Mouse (Mus musculus) MEL (cell line): Measurements from ENCODE around the gene Chka. TPM values are rescaled to one million over a fixed set of nuclear protein-coding genes. Genes with fewer than 3 reads are reported as not detected.

Source experiments
- DNase-seq: peaks from one replicate; pipeline ENCODE4 v3.0.0; 2011; ENCODE audit warnings: low read depth, low spot score
- H3K27ac ChIP-seq: 2 replicates; pipeline ENCODE4 v1.5.1; 2012; ENCODE audit warnings: low read depth, mild to moderate bottlenecking, control low read depth, low read length, moderate library complexity; ENCODE audit not compliant: control insufficient read depth
- H3K27me3 ChIP-seq, 2 experiments: fragments of 150-350 bp in 1 of 2; sonication (generic) in 1 of 2; 2 replicates each; pipeline ENCODE4 v1.6.1; 2012; ENCODE audit warnings: low read length in 2 of 2, mild to moderate bottlenecking in 2 of 2, improper control_type of control experiment in 1 of 2, moderate library complexity in 1 of 2; ENCODE audit not compliant: insufficient read depth in 2 of 2, control insufficient read depth in 1 of 2
- H3K36me3 ChIP-seq, 2 experiments: 2 replicates each; pipeline ENCODE4 v1.6.1; 2012 to 2014; ENCODE audit warnings: low read length in 2 of 2, improper control_type of control experiment in 1 of 2, inconsistent platforms in 1 of 2, mild to moderate bottlenecking in 1 of 2; ENCODE audit not compliant: insufficient read depth in 2 of 2, control insufficient read depth in 1 of 2
- H3K4me1 ChIP-seq, 2 experiments: fragments of 150-350 bp in 1 of 2; sonication (generic) in 1 of 2; 2 replicates each; pipeline ENCODE4 v1.6.1; 2012; ENCODE audit warnings: low read length in 2 of 2, improper control_type of control experiment in 1 of 2, mild to moderate bottlenecking in 1 of 2; ENCODE audit not compliant: insufficient read depth in 2 of 2, control insufficient read depth in 1 of 2
- H3K4me3 ChIP-seq, 2 experiments: fragments of 150-350 bp in 1 of 2; sonication (generic) in 1 of 2; 2 replicates each; pipeline ENCODE4 v1.5.1; 2012; ENCODE audit warnings: low read depth in 2 of 2, low read length in 2 of 2, mild to moderate bottlenecking in 2 of 2, moderate library complexity in 2 of 2, control low read depth in 1 of 2, improper control_type of control experiment in 1 of 2; ENCODE audit not compliant: control insufficient read depth in 1 of 2, insufficient read depth in 1 of 2
- H3K79me2 ChIP-seq: 2 replicates; pipeline ENCODE4 v1.6.1; 2012; ENCODE audit warnings: mild to moderate bottlenecking, low read length, moderate library complexity; ENCODE audit not compliant: control insufficient read depth, poor library complexity, insufficient read depth
- H3K9ac ChIP-seq: 2 replicates; pipeline ENCODE4 v1.6.1; 2012; ENCODE audit warnings: low read depth, mild to moderate bottlenecking, control low read depth, low read length, moderate library complexity; ENCODE audit not compliant: control insufficient read depth, poor library complexity, severe bottlenecking
- H3K9me3 ChIP-seq: fragments of 150-350 bp; sonication (generic); replicated peaks from 2 replicates; pipeline ENCODE4 v1.6.1; 2012; ENCODE audit warnings: mild to moderate bottlenecking, low read length, improper control_type of control experiment, moderate library complexity; ENCODE audit not compliant: insufficient read depth
- ELF1 ChIP-seq: IDR thresholded peaks from 2 replicates; pipeline ENCODE4 v1.6.1; 2014; ENCODE audit warnings: low read depth, mild to moderate bottlenecking, inconsistent platforms, low read length, improper control_type of control experiment, moderate library complexity
- GABPA ChIP-seq: IDR thresholded peaks from 2 replicates; pipeline ENCODE4 v1.6.1; 2012; ENCODE audit warnings: low read depth, mild to moderate bottlenecking, inconsistent platforms, low read length, improper control_type of control experiment, moderate library complexity
- HCFC1 ChIP-seq: IDR thresholded peaks from 2 replicates; pipeline ENCODE4 v1.6.1; 2012; ENCODE audit warnings: low read depth, mild to moderate bottlenecking, inconsistent platforms, low read length, improper control_type of control experiment, moderate library complexity
- JUND ChIP-seq: IDR thresholded peaks from 2 replicates; pipeline ENCODE4 v1.6.1; 2011; ENCODE audit warnings: low read depth, mild to moderate bottlenecking, improper control_type of control experiment, low read length
- KAT2A ChIP-seq: conservative IDR thresholded peaks from 2 replicates; pipeline ENCODE4 v1.6.1; 2012; ENCODE audit warnings: low read depth, low read length, improper control_type of control experiment, inconsistent platforms
- MAFK ChIP-seq: IDR thresholded peaks from 2 replicates; pipeline ENCODE4 v1.6.1; 2011; ENCODE audit warnings: low read depth, mild to moderate bottlenecking, low read length, improper control_type of control experiment, borderline replicate concordance
- MAX ChIP-seq: IDR thresholded peaks from 2 replicates; pipeline ENCODE4 v1.6.1; 2011; ENCODE audit warnings: low read length, improper control_type of control experiment
- MEF2A ChIP-seq: IDR thresholded peaks from 2 replicates; pipeline ENCODE4 v1.6.1; 2014; ENCODE audit warnings: low read depth, mild to moderate bottlenecking, inconsistent platforms, low read length, improper control_type of control experiment; ENCODE audit not compliant: poor library complexity, insufficient replicate concordance, severe bottlenecking; ENCODE audit errors: extremely low read depth
- MXI1 ChIP-seq: IDR thresholded peaks from 2 replicates; pipeline ENCODE4 v1.6.1; 2011; ENCODE audit warnings: mild to moderate bottlenecking, low read depth, low read length, improper control_type of control experiment
- MYB ChIP-seq: IDR thresholded peaks from 2 replicates; pipeline ENCODE4 v1.6.1; 2011; ENCODE audit warnings: mild to moderate bottlenecking, low read depth, low read length, improper control_type of control experiment
- MYC ChIP-seq: IDR thresholded peaks from 2 replicates; pipeline ENCODE4 v1.6.1; 2011; ENCODE audit warnings: low read depth, mild to moderate bottlenecking, low read length, improper control_type of control experiment, moderate library complexity
- NELFE ChIP-seq: IDR thresholded peaks from 2 replicates; pipeline ENCODE4 v1.6.1; 2011; ENCODE audit warnings: low read depth, low read length, improper control_type of control experiment
- NRF1 ChIP-seq: IDR thresholded peaks from 2 replicates; pipeline ENCODE4 v1.6.1; 2014; ENCODE audit warnings: low read depth, mild to moderate bottlenecking, inconsistent platforms, low read length, improper control_type of control experiment, moderate library complexity; ENCODE audit not compliant: poor library complexity, insufficient read depth, severe bottlenecking
- POLR2A ChIP-seq, 2 experiments: IDR thresholded peaks; 2 replicates each; pipeline ENCODE4 v1.6.1; 2011 to 2012; ENCODE audit warnings: low read length in 2 of 2, mild to moderate bottlenecking in 2 of 2, control low read depth in 1 of 2, improper control_type of control experiment in 1 of 2, low read depth in 1 of 2, moderate library complexity in 1 of 2; ENCODE audit not compliant: control insufficient read depth in 1 of 2, insufficient read depth in 1 of 2, poor library complexity in 1 of 2
- POLR2AphosphoS5 ChIP-seq: IDR thresholded peaks from 2 replicates; pipeline ENCODE4 v1.6.1; 2012; ENCODE audit warnings: low read depth, borderline replicate concordance, mild to moderate bottlenecking, inconsistent platforms, low read length, moderate library complexity, mixed read lengths
- RAD21 ChIP-seq: IDR thresholded peaks from 2 replicates; pipeline ENCODE4 v1.6.1; 2011; ENCODE audit warnings: mild to moderate bottlenecking, low read depth, low read length, improper control_type of control experiment
- SIN3A ChIP-seq: IDR thresholded peaks from 2 replicates; pipeline ENCODE4 v1.6.1; 2012; ENCODE audit warnings: low read length, improper control_type of control experiment, inconsistent platforms
- SMC3 ChIP-seq: IDR thresholded peaks from 2 replicates; pipeline ENCODE4 v1.6.1; 2011; ENCODE audit warnings: low read depth, low read length, improper control_type of control experiment
- TAL1 ChIP-seq: IDR thresholded peaks from 2 replicates; pipeline ENCODE4 v1.6.1; 2012; ENCODE audit warnings: mild to moderate bottlenecking, inconsistent platforms, low read length, moderate library complexity, mixed read lengths
- TBP ChIP-seq: IDR thresholded peaks from 2 replicates; pipeline ENCODE4 v1.8.0; 2011; ENCODE audit warnings: low read depth, low read length, improper control_type of control experiment
- TCF12 ChIP-seq: IDR thresholded peaks from 2 replicates; pipeline ENCODE4 v1.6.1; 2014; ENCODE audit warnings: low read depth, mild to moderate bottlenecking, inconsistent platforms, low read length, improper control_type of control experiment, moderate library complexity
- UBTF ChIP-seq: IDR thresholded peaks from 2 replicates; pipeline ENCODE4 v1.6.1; 2012; ENCODE audit warnings: low read depth, mild to moderate bottlenecking, inconsistent platforms, low read length, improper control_type of control experiment, moderate library complexity, borderline replicate concordance; ENCODE audit not compliant: insufficient read depth
- USF2 ChIP-seq, 2 experiments: IDR thresholded peaks; 2 replicates each; pipeline ENCODE4 v1.6.1; 2011 to 2012; ENCODE audit warnings: improper control_type of control experiment in 2 of 2, low read length in 2 of 2, borderline replicate concordance in 1 of 2, inconsistent platforms in 1 of 2, low read depth in 1 of 2, mild to moderate bottlenecking in 1 of 2; ENCODE audit not compliant: insufficient read depth in 1 of 2
- ZC3H11A ChIP-seq: IDR thresholded peaks from 2 replicates; pipeline ENCODE4 v1.6.1; 2012; ENCODE audit warnings: low read depth, mild to moderate bottlenecking, inconsistent platforms, low read length, improper control_type of control experiment
- ZKSCAN1 ChIP-seq: IDR thresholded peaks from 2 replicates; pipeline ENCODE4 v1.6.1; 2012; ENCODE audit warnings: low read depth, mild to moderate bottlenecking, inconsistent platforms, low read length, improper control_type of control experiment, moderate library complexity
- ZMIZ1 ChIP-seq: IDR thresholded peaks from 2 replicates; pipeline ENCODE4 v1.6.1; 2012; ENCODE audit warnings: low read depth, mild to moderate bottlenecking, inconsistent platforms, low read length, improper control_type of control experiment, moderate library complexity
- ZNF384 ChIP-seq: IDR thresholded peaks from 2 replicates; pipeline ENCODE4 v1.6.1; 2012; ENCODE audit warnings: low read depth, mild to moderate bottlenecking, inconsistent platforms, low read length, improper control_type of control experiment
- polyA plus RNA-seq, 2 experiments: library from polyadenylated mRNA; stranded (reverse) in 1 of 2; unstranded in 1 of 2; fragments of >175 nt in 1 of 2; fragments of >200 nt in 1 of 2; gene quantifications; 2 replicates each; pipeline versions ENCODE4 v1.2.1 to v1.2.4; 2012; ENCODE audit warnings: low replicate concordance in 2 of 2, low read depth in 1 of 2; ENCODE audit not compliant: insufficient read length in 2 of 2, insufficient read depth in 1 of 2, missing spikeins in 1 of 2
- total RNA-seq: library from RNA; depleted of rRNA; stranded (reverse); fragments of 300-350 nt; gene quantifications from 2 replicates; pipeline ENCODE4 v1.2.3, GENCODE M21; 2012

The Chka gene
- total and polyA plus RNA-seq, 3 experiments, result 12.5 to 21.0 TPM; not detected in 1

- DNase-seq, result peak; percentile 59
- H3K9ac ChIP-seq, result peak overlapping the region; percentile 84
- H3K27ac ChIP-seq, result no peak overlapping the region
- H3K79me2 ChIP-seq, result peaks cover 3% of the 10 kb centered on the region; the same call in 1 of the 2 replicates
- no peak for TF ChIP-seq JUND
- peak; percentile 8; the same call in 1 of the 2 replicates for TF ChIP-seq NELFE
- no peak for TF ChIP-seq NRF1
- TF ChIP-seq MAX, result 0 out of 2 replicates have a peak, but pooled peaks have one; percentile 29
- peak; percentile 32; the same call in 1 of the 2 replicates for TF ChIP-seq SIN3A
- TF ChIP-seq ZMIZ1, result 0 out of 2 replicates have a peak, but pooled peaks have one; percentile 18
- TF ChIP-seq, all 39 proteins: peak for 4
- Histone ChIP-seq H3K4me1 (peaks cover 0 to 22% of the 10 kb centered on the region in 2 experiments; a peak in 2 of 4 replicates), H3K4me3 (peak overlapping the region; percentile 94 to 98), H3K9me3 (no peaks in the 10 kb centered on the region), H3K36me3 (peaks cover 0 to 12% of the 10 kb centered on the region in 2 experiments; a peak in 2 of 4 replicates), H3K27me3 (no peaks in the 10 kb centered on the region)
Observed at GRCm38 (mm10) chr19:3906326-3906725, 54.8 kb downstream of the Chka start.

- H3K36me3 ChIP-seq, result peaks cover 0 to 15% of the 10 kb centered on the region in 2 experiments; a peak in 2 of 4 replicates
- peak within 1 kb of the TSS; percentile 94 to 98 for H3K4me3 ChIP-seq
- peaks cover 0 to 28% of the 10 kb centered on the region in 2 experiments; a peak in 3 of 4 replicates for H3K4me1 ChIP-seq
- peaks cover 4% of the 10 kb centered on the region for H3K79me2 ChIP-seq
- no peak within 1 kb of the TSS; the same call in 1 of the 2 replicates for H3K27ac ChIP-seq
- H3K9me3 ChIP-seq, result no peaks in the 10 kb centered on the region
- DNase-seq, result peak; percentile 75
- no peaks in the 10 kb centered on the region for H3K27me3 ChIP-seq
- peak within 1 kb of the TSS; percentile 84 for H3K9ac ChIP-seq
- no peak for TF ChIP-seq MYC
- no peak for TF ChIP-seq TCF12
- TF ChIP-seq MYB, result no peak
- peak; percentile 51; the same call in 1 of the 2 replicates for TF ChIP-seq SIN3A
- TF ChIP-seq KAT2A, result no peak
- TF ChIP-seq JUND, result no peak
- no peak for TF ChIP-seq ZNF384
- TF ChIP-seq ZC3H11A, result no peak
- TF ChIP-seq POLR2A (IDR thresholded peaks at IDR 0.05; ENCODE audit: control insufficient read depth in 1 of 2, insufficient read depth in 1 of 2, low read depth in 1 of 2, low read length in 2 of 2, poor library complexity in 1 of 2), result peak; percentile 21 to 57; a peak in 1 of 4 replicates
- TF ChIP-seq MXI1, result no peak; the same call in 1 of the 2 replicates
- TF ChIP-seq TBP, result 0 out of 2 replicates have a peak, but pooled peaks have one; percentile 18
- no peak for TF ChIP-seq RAD21
- TF ChIP-seq NRF1, result no peak
- no peak for TF ChIP-seq SMC3
- no peak for TF ChIP-seq ELF1
- no peak for TF ChIP-seq GABPA
- TF ChIP-seq MEF2A, result no peak
- TF ChIP-seq POLR2AphosphoS5, result no peak
- no peak for TF ChIP-seq UBTF
- no peak for TF ChIP-seq USF2 (IDR thresholded peaks at IDR 0.05; ENCODE audit: borderline replicate concordance in 1 of 2, insufficient read depth in 1 of 2, low read depth in 1 of 2, low read length in 2 of 2)
- TF ChIP-seq NELFE, result peak; percentile 50; the same call in 1 of the 2 replicates
- TF ChIP-seq ZKSCAN1, result no peak
- TF ChIP-seq TAL1, result no peak
- TF ChIP-seq MAFK, result no peak
- no peak for TF ChIP-seq HCFC1
Observed at GRCm38 (mm10) chr19:3906795-3907786, 55.5 kb downstream of the Chka start, which contains the start of gene Tcirg1. TSS of gene Tcirg1 (minus strand) at chr19:3907133.
